Mouse (Mus musculus): Measurements from ENCODE around the gene Galns. TPM values are rescaled to one million over a fixed set of nuclear protein-coding genes. Genes with fewer than 3 reads are reported as not detected.

The Galns gene
- polyA plus RNA-seq, 1 experiment from 2014 or later, result 12.3 TPM

DNA sequence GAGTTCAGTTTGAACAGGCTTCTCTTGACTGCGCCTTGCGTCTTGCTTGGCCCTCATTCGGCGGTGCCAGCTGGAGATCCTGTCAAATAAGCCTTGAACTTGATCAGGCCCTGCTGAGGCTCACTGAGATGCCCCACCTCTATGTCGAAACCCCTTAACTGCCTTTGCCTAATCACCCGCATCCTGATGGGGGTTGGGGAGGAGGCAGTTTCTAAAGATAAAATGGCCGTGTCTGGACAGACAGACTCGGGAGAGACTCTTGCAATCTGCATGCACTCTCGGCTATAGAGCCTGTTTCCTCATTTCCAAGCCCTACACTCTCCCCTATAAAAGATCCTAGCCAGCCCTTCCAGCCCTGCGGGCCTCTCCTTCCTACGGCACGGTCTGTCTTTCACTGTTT is 18.0 kb downstream of the Galns start:
- Histone ChIP-seq H3K27me3 (ENCODE audit: control insufficient read depth, insufficient read depth, low read length) (peaks cover 3% of the 10 kb centered on the region; the same call in 1 of the 2 replicates), H3K4me2 (no peak overlapping the region), H3K27ac (ENCODE audit: low read depth, low read length) (no peak overlapping the region), H3K4me3 (ENCODE audit: low read depth, low read length) (no peak overlapping the region), H3K9ac (ENCODE audit: low read depth, low read length) (no peak overlapping the region), H3K9me3 (replicated peaks; ENCODE audit: control insufficient read depth, low read length) (no peaks in the 10 kb centered on the region), H3K4me1 (ENCODE audit: control insufficient read depth, insufficient read depth, low read length) (peaks cover 9% of the 10 kb centered on the region), H3K36me3 (ENCODE audit: control insufficient read depth, insufficient read depth, low read length) (no peaks in the 10 kb centered on the region; the same call in 1 of the 2 replicates)
- WGBS (ENCODE audit: insufficient replicate concordance), result 47% methylated on average over 12 of the region's 12 CpGs
- no peak for ATAC-seq (replicated peaks; ENCODE audit: insufficient number of reproducible peaks, low FRiP score, low TSS enrichment)

GRCm38 (mm10) chr8:122586749-122587148 is 24.5 kb downstream of the Galns start:
- 82% methylated on average over 10 of the region's 10 CpGs for WGBS (ENCODE audit: insufficient replicate concordance)
- Histone ChIP-seq H3K4me3 (ENCODE audit: low read depth, low read length) (no peak overlapping the region), H3K36me3 (ENCODE audit: control insufficient read depth, insufficient read depth, low read length) (no peaks in the 10 kb centered on the region)

GRCm38 (mm10) chr8:122586171-122586570 is 25.1 kb downstream of the Galns start:
- Histone ChIP-seq H3K4me2 (no peak overlapping the region), H3K27me3 (ENCODE audit: control insufficient read depth, insufficient read depth, low read length) (no peaks in the 10 kb centered on the region), H3K4me1 (ENCODE audit: control insufficient read depth, insufficient read depth, low read length) (0 out of 2 replicates have a peak, but pooled peaks cover 2% of the 10 kb centered on the region), H3K36me3 (ENCODE audit: control insufficient read depth, insufficient read depth, low read length) (no peaks in the 10 kb centered on the region), H3K9ac (ENCODE audit: low read depth, low read length) (no peak overlapping the region), H3K4me3 (ENCODE audit: low read depth, low read length) (no peak overlapping the region), H3K9me3 (replicated peaks; ENCODE audit: control insufficient read depth, low read length) (no peaks in the 10 kb centered on the region), H3K27ac (ENCODE audit: low read depth, low read length) (no peak overlapping the region)
- ATAC-seq (replicated peaks; ENCODE audit: insufficient number of reproducible peaks, low FRiP score, low TSS enrichment), result no peak
- WGBS (ENCODE audit: insufficient replicate concordance), result 72% methylated on average over 7 of the region's 7 CpGs

More at GRCm38 (mm10) chr8:122586749-122587148, 24.5 kb downstream of the Galns start:
- H3K4me2 ChIP-seq, result no peak overlapping the region
- H3K9me3 ChIP-seq (replicated peaks; ENCODE audit: control insufficient read depth, low read length), result no peaks in the 10 kb centered on the region
- 0 out of 2 replicates have a peak, but pooled peaks cover 2% of the 10 kb centered on the region for H3K4me1 ChIP-seq (ENCODE audit: control insufficient read depth, insufficient read depth, low read length)
- H3K27ac ChIP-seq (ENCODE audit: low read depth, low read length), result no peak overlapping the region
- H3K27me3 ChIP-seq (ENCODE audit: control insufficient read depth, insufficient read depth, low read length), result no peaks in the 10 kb centered on the region
- H3K9ac ChIP-seq (ENCODE audit: low read depth, low read length), result no peak overlapping the region
- no peak for ATAC-seq (replicated peaks; ENCODE audit: insufficient number of reproducible peaks, low FRiP score, low TSS enrichment)

DNA sequence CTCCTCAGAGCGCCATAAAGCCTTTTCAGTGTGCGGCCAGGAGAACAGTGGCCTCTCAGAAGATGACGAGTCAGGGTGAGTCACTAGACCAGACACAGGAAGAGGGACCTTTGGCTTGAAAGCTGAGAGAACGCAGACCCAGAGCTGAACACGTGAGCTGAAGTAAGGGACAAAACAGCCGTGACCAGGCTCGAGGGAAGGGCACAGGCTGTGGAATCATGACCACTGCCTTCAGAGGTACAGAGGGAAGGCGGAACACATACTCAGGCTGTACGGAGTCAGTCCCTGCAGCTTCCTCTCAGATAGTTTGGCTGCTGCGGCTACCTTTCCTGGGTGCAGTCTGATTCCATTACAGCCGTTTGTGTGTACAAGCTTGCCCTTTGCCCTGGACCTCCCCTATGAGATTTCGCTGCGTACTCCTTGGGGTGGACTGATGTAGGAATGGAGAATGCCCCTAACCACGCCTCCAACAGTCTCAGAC is 25.8 kb downstream of the Galns start:
- Histone ChIP-seq H3K4me3 (ENCODE audit: low read depth, low read length) (no peak overlapping the region), H3K27me3 (ENCODE audit: control insufficient read depth, insufficient read depth, low read length) (no peaks in the 10 kb centered on the region), H3K36me3 (ENCODE audit: control insufficient read depth, insufficient read depth, low read length) (no peaks in the 10 kb centered on the region), H3K9ac (ENCODE audit: low read depth, low read length) (no peak overlapping the region), H3K9me3 (replicated peaks; ENCODE audit: control insufficient read depth, low read length) (no peaks in the 10 kb centered on the region), H3K27ac (ENCODE audit: low read depth, low read length) (no peak overlapping the region), H3K4me1 (ENCODE audit: control insufficient read depth, insufficient read depth, low read length) (0 out of 2 replicates have a peak, but pooled peaks cover 2% of the 10 kb centered on the region), H3K4me2 (no peak overlapping the region)
- WGBS (ENCODE audit: insufficient replicate concordance), result 49% methylated on average over 14 of the region's 14 CpGs
- ATAC-seq (replicated peaks; ENCODE audit: insufficient number of reproducible peaks, low FRiP score, low TSS enrichment), result no peak

- ATAC-seq (replicated peaks; ENCODE audit: insufficient number of reproducible peaks, low FRiP score, low TSS enrichment), result no peak
- Histone ChIP-seq H3K27ac (ENCODE audit: low read depth, low read length) (no peak overlapping the region), H3K9me3 (replicated peaks; ENCODE audit: control insufficient read depth, low read length) (no peaks in the 10 kb centered on the region)
Measured at GRCm38 (mm10) chr8:122584981-122585380, 26.3 kb downstream of the Galns start.

DNA sequence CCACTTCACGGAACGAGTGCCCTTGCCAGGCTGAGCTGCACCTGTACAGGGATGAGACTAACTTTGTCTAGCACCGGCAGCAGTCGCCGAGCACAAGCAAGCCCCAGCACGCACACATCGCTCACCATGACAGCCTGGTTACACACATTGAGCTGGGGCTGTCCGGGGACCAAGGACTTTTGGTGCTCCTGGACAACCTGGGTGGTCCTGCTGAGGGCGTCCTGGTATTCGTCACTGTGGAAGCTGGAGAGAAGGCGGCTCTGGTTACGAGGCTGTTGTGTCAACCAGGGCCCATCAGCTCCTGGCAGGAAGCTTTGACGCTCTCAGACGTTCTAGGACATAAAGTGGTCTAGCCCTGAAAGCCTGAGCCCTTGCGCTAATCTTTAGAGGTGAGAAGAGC is 30.3 kb downstream of the Galns start:
- Histone ChIP-seq H3K4me2 (no peak overlapping the region), H3K4me1 (ENCODE audit: control insufficient read depth, insufficient read depth, low read length) (peaks cover 15% of the 10 kb centered on the region), H3K27ac (ENCODE audit: low read depth, low read length) (no peak overlapping the region), H3K36me3 (ENCODE audit: control insufficient read depth, insufficient read depth, low read length) (no peaks in the 10 kb centered on the region), H3K9me3 (replicated peaks; ENCODE audit: control insufficient read depth, low read length) (no peaks in the 10 kb centered on the region), H3K9ac (ENCODE audit: low read depth, low read length) (no peak overlapping the region), H3K27me3 (ENCODE audit: control insufficient read depth, insufficient read depth, low read length) (no peaks in the 10 kb centered on the region), H3K4me3 (ENCODE audit: low read depth, low read length) (no peak overlapping the region)
- ATAC-seq (replicated peaks; ENCODE audit: insufficient number of reproducible peaks, low FRiP score, low TSS enrichment), result no peak
- 47% methylated on average over 15 of the region's 15 CpGs for WGBS (ENCODE audit: insufficient replicate concordance)

More at GRCm38 (mm10) chr8:122584981-122585380, 26.3 kb downstream of the Galns start:
- Histone ChIP-seq H3K4me1 (ENCODE audit: control insufficient read depth, insufficient read depth, low read length) (peaks cover 2% of the 10 kb centered on the region; the same call in 1 of the 2 replicates), H3K27me3 (ENCODE audit: control insufficient read depth, insufficient read depth, low read length) (no peaks in the 10 kb centered on the region), H3K36me3 (ENCODE audit: control insufficient read depth, insufficient read depth, low read length) (no peaks in the 10 kb centered on the region), H3K9ac (ENCODE audit: low read depth, low read length) (no peak overlapping the region), H3K4me2 (no peak overlapping the region), H3K4me3 (ENCODE audit: low read depth, low read length) (no peak overlapping the region)
- 67% methylated on average over 9 of the region's 9 CpGs for WGBS (ENCODE audit: insufficient replicate concordance)

DNA sequence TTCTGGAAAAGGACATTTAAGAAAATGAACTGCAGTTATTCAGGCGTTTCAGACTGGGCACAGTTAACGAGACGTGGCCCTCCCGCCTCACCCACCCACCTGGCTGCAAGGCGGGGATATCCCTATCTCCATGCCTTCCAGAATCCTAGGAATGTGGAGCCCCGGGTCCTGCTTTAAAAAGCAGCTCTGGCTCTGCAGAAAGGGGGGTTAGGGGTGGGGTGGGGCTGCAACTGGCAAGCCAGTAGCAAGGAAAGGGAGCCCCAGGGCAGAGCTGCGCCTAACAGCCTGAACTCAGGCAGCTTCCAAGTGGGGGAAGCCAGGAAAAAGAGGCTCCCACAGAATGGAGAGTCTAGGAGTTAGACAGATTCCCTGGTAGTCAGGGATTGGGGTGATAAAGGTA is 32.1 kb downstream of the Galns start:
- no peaks in the 10 kb centered on the region for H3K9me3 ChIP-seq (replicated peaks; ENCODE audit: control insufficient read depth, low read length)
- no peaks in the 10 kb centered on the region for H3K27me3 ChIP-seq (ENCODE audit: control insufficient read depth, insufficient read depth, low read length)
- no peaks in the 10 kb centered on the region; the same call in none of the 2 replicates for H3K36me3 ChIP-seq (ENCODE audit: control insufficient read depth, insufficient read depth, low read length)
- no peak for ATAC-seq (replicated peaks; ENCODE audit: insufficient number of reproducible peaks, low FRiP score, low TSS enrichment)
- H3K27ac ChIP-seq (ENCODE audit: low read depth, low read length), result no peak overlapping the region
- H3K4me1 ChIP-seq (ENCODE audit: control insufficient read depth, insufficient read depth, low read length), result peaks cover 32% of the 10 kb centered on the region
- H3K9ac ChIP-seq (ENCODE audit: low read depth, low read length), result no peak overlapping the region
- 33% methylated on average over 7 of the region's 7 CpGs for WGBS (ENCODE audit: insufficient replicate concordance)
- H3K4me3 ChIP-seq (ENCODE audit: low read depth, low read length), result no peak overlapping the region
- H3K4me2 ChIP-seq, result no peak overlapping the region

DNA sequence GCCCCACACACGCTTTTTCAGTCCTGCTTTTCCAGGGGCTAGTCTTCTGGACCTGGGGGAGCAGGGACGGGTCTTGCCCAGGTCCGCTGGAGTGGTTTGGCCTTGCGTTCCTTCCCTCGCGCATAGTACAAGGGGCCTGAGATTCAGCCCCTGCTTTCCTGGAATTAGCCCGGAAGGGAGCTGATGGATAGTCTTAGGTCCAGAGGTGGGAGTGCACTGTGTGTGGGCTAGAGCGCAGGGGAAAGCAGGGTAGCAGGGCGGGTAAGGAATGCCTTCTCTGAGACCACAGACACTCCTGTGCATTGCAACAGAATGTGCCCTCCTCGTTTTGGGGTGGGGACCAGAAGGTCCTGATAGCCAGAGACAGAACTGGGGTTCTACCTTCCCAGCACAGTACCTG is 34.1 kb downstream of the Galns start:
- Histone ChIP-seq H3K9ac (ENCODE audit: low read depth, low read length) (0 out of 2 replicates have a peak overlapping the region, but pooled peaks have one; percentile 8), H3K9me3 (replicated peaks; ENCODE audit: control insufficient read depth, low read length) (no peaks in the 10 kb centered on the region), H3K4me2 (peak overlapping the region; percentile 88), H3K27me3 (ENCODE audit: control insufficient read depth, insufficient read depth, low read length) (no peaks in the 10 kb centered on the region), H3K27ac (ENCODE audit: low read depth, low read length) (no peak overlapping the region), H3K4me3 (ENCODE audit: low read depth, low read length) (peak overlapping the region; percentile 67; the same call in 1 of the 2 replicates), H3K36me3 (ENCODE audit: control insufficient read depth, insufficient read depth, low read length) (peaks cover 13% of the 10 kb centered on the region), H3K4me1 (ENCODE audit: control insufficient read depth, insufficient read depth, low read length) (peaks cover 35% of the 10 kb centered on the region)
- no peak for ATAC-seq (replicated peaks; ENCODE audit: insufficient number of reproducible peaks, low FRiP score, low TSS enrichment)
- 53% methylated on average over 10 of the region's 10 CpGs for WGBS (ENCODE audit: insufficient replicate concordance)

- Histone ChIP-seq H3K9me3 (replicated peaks; ENCODE audit: control insufficient read depth, low read length) (no peaks in the 10 kb centered on the region), H3K4me3 (ENCODE audit: low read depth, low read length) (peak within 1 kb of the TSS; percentile 67), H3K36me3 (ENCODE audit: control insufficient read depth, insufficient read depth, low read length) (peaks cover 16% of the 10 kb centered on the region), H3K9ac (ENCODE audit: low read depth, low read length) (peak within 1 kb of the TSS; percentile 86), H3K4me1 (ENCODE audit: control insufficient read depth, insufficient read depth, low read length) (peaks cover 35% of the 10 kb centered on the region), H3K27me3 (ENCODE audit: control insufficient read depth, insufficient read depth, low read length) (no peaks in the 10 kb centered on the region), H3K4me2 (peak within 1 kb of the TSS; percentile 88), H3K27ac (ENCODE audit: low read depth, low read length) (peak within 1 kb of the TSS; percentile 59)
- WGBS (ENCODE audit: insufficient replicate concordance), result 1% methylated on average over 39 of the region's 39 CpGs
- peak; percentile 86 for ATAC-seq (replicated peaks; ENCODE audit: insufficient number of reproducible peaks, low FRiP score, low TSS enrichment)
Measured at GRCm38 (mm10) chr8:122576648-122577022, 34.6 kb downstream of the Galns start, which contains the start of gene Aprt. Gene Aprt, minus strand, starts transcription at chr8:122576909.
